Comparison of ENCODE assay signal across 16 mouse cellular contexts in the genomic region with DNA sequence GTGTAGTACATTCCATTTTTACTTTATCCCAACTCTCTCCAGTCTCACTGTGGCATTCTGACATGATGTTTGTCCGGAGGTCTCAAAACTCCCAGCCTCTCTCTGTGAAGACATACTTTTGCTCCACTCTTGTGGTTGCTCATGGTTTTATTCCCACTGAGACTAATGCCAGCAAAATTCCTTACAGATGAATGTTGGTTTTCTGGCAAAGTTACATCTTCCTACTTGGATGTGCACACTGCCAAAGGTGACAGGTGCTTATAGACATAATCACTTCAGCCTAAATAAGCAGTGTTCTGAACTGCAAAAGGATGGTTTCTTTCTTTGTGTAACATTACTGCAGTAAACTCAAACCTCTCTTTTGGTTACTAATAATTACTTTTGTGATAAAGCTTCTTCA.
"Had no signal": no experiment of that assay in that cellular context is flagged by ENCODE, and none has a peak within 500 bp of the region (broad histone marks: within the 10 kb centered on the region; RNA-seq: fewer than 3 reads in every experiment).

No protein-coding gene starts in this region.

- H3K4me3 ChIP-seq: liver, embryonic 15.5 days; lung, embryonic 15.5 days; midbrain, embryonic 10.5 days; midbrain, embryonic 12.5 days; neural tube, embryonic 12.5 days had no signal

- DNase-seq: liver, postnatal 0 days; lung, adult 2 months; lung, postnatal 14 days; lung, postnatal 4 days; midbrain, embryonic 14.5 days; right cerebral cortex, postnatal 14 days; right cerebral cortex, postnatal 4 days; spleen, adult 18-20 months; thymus, adult 18-20 months; thymus, postnatal 14 days; thymus, postnatal 4 days had no signal

- H3K36me3 ChIP-seq: liver, embryonic 15.5 days; lung, embryonic 15.5 days; midbrain, embryonic 10.5 days; midbrain, embryonic 12.5 days; neural tube, embryonic 12.5 days had no signal

- H3K27me3 ChIP-seq: liver, embryonic 15.5 days; lung, embryonic 15.5 days; midbrain, embryonic 12.5 days; neural tube, embryonic 12.5 days had no signal
